Mouse (Mus musculus): Measurements from ENCODE around the gene Mcm5. TPM values are rescaled to one million over a fixed set of nuclear protein-coding genes. Genes with fewer than 3 reads are reported as not detected.

The Mcm5 gene
- total and polyA plus RNA-seq, 3 experiments = 397 to 459 TPM; not detected in 1

- H3K36me3 ChIP-seq (ENCODE audit: control insufficient read depth in 1 of 2, insufficient read depth in 2 of 2, low read length in 2 of 2) = no peaks in the 10 kb centered on the region
- H3K9me3 ChIP-seq (replicated peaks; ENCODE audit: insufficient read depth, low read length) = no peaks in the 10 kb centered on the region
- no peak overlapping the region for H3K9ac ChIP-seq (ENCODE audit: control insufficient read depth, low read depth, low read length, poor library complexity, severe bottlenecking)
- no peak overlapping the region for H3K4me3 ChIP-seq (ENCODE audit: control insufficient read depth in 1 of 2, insufficient read depth in 1 of 2, low read depth in 2 of 2, low read length in 2 of 2)
- H3K27me3 ChIP-seq (ENCODE audit: control insufficient read depth in 1 of 2, insufficient read depth in 2 of 2, low read length in 2 of 2) = peaks cover 0 to 2% of the 10 kb centered on the region in 2 experiments; a peak in 1 of 4 replicates
- no peaks in the 10 kb centered on the region for H3K79me2 ChIP-seq (ENCODE audit: control insufficient read depth, insufficient read depth, low read length, poor library complexity)
- DNase-seq (ENCODE audit: low read depth, low spot score) = no peak
- TF ChIP-seq JUND (IDR thresholded peaks at IDR 0.05; ENCODE audit: low read depth, low read length) = no peak
- TF ChIP-seq GABPA (IDR thresholded peaks at IDR 0.05; ENCODE audit: low read depth, low read length) = no peak
- no peak for TF ChIP-seq SIN3A (IDR thresholded peaks at IDR 0.05; ENCODE audit: low read length)
- no peak for TF ChIP-seq MAZ (IDR thresholded peaks at IDR 0.05; ENCODE audit: low read depth, low read length)
- no peak for TF ChIP-seq CHD2 (IDR thresholded peaks at IDR 0.05; ENCODE audit: low read length)
- TF ChIP-seq UBTF (IDR thresholded peaks at IDR 0.05; ENCODE audit: borderline replicate concordance, insufficient read depth, low read depth, low read length) = no peak
- no peak for TF ChIP-seq ZMIZ1 (IDR thresholded peaks at IDR 0.05; ENCODE audit: low read depth, low read length)
- H3K27ac ChIP-seq (ENCODE audit: control insufficient read depth, low read depth, low read length) = no peak overlapping the region
- no peaks in the 10 kb centered on the region for H3K4me1 ChIP-seq (ENCODE audit: control insufficient read depth in 1 of 2, insufficient read depth in 2 of 2, low read length in 2 of 2)
These were observed 62.8 kb downstream of the Mcm5 start for GRCm38 (mm10) chr8:75172009-75172685.

Other genes with a start within 250 kb of the Mcm5 start
- gene Isx, start 236.4 kb upstream of the Mcm5 start, total RNA-seq (2012; rRNA removed) = not detected in 2 replicates
- gene Isx, start 236.4 kb upstream of the Mcm5 start, polyA plus RNA-seq (2012; ENCODE audit: insufficient read depth in 1 of 2, insufficient read length in 2 of 2, low read depth in 1 of 2, low replicate concordance in 2 of 2, missing spikeins in 1 of 2) = not detected
- 21.8 and 22.8 TPM in 2 replicates for gene Hmgxb4, start 116.2 kb upstream of the Mcm5 start, total RNA-seq (2012; rRNA removed)
- 10 to 100 TPM in 1 of 2 experiments, not detected in 1; 32.6 TPM for gene Hmgxb4, start 116.2 kb upstream of the Mcm5 start, polyA plus RNA-seq (2012; ENCODE audit: insufficient read depth in 1 of 2, insufficient read length in 2 of 2, low read depth in 1 of 2, low replicate concordance in 2 of 2, missing spikeins in 1 of 2)
- gene Tom1, start 75.9 kb upstream of the Mcm5 start, total RNA-seq (2012; rRNA removed) = 17.6 and 18.0 TPM in 2 replicates
- 10 to 100 TPM in 1 of 2 experiments, not detected in 1; 32.6 TPM for gene Tom1, start 75.9 kb upstream of the Mcm5 start, polyA plus RNA-seq (2012; ENCODE audit: insufficient read depth in 1 of 2, insufficient read length in 2 of 2, low read depth in 1 of 2, low replicate concordance in 2 of 2, missing spikeins in 1 of 2)
- gene Hmox1, start 15.9 kb upstream of the Mcm5 start, total RNA-seq (2012; rRNA removed) = 11.1 and 29.9 TPM in 2 replicates
- 10 to 100 TPM in 1 of 2 experiments, not detected in 1; 72.4 TPM for gene Hmox1, start 15.9 kb upstream of the Mcm5 start, polyA plus RNA-seq (2012; ENCODE audit: insufficient read depth in 1 of 2, insufficient read length in 2 of 2, low read depth in 1 of 2, low replicate concordance in 2 of 2, missing spikeins in 1 of 2)
- not detected in 2 replicates for gene Rasd2, start 104.4 kb downstream of the Mcm5 start, total RNA-seq (2012; rRNA removed)
- not detected for gene Rasd2, start 104.4 kb downstream of the Mcm5 start, polyA plus RNA-seq (2012; ENCODE audit: insufficient read depth in 1 of 2, insufficient read length in 2 of 2, low read depth in 1 of 2, low replicate concordance in 2 of 2, missing spikeins in 1 of 2)

Data from MEL (cell line).